Mouse (Mus musculus): ENCODE data around the gene Cyp2d34.

Cyp2d34 gene

GRCm38 (mm10) chr15:82620531-82621202, at the start of gene Cyp2d34:
Gene Cyp2d34, minus strand, starts transcription at chr15:82620946.
- H3K27me3 ChIP-seq (ENCODE audit: insufficient read depth, low read length), result no peaks in the 10 kb centered on the region
- no peaks in the 10 kb centered on the region for H3K4me1 ChIP-seq (replicated peaks; ENCODE audit: low read depth, low read length)
- TF ChIP-seq CTCF (conservative IDR thresholded peaks at IDR 0.05; ENCODE audit: low read length) (no peak), NANOG (IDR thresholded peaks at IDR 0.05; ENCODE audit: borderline replicate concordance, low read length) (no peak), POU5F1 (IDR thresholded peaks at IDR 0.05; ENCODE audit: borderline replicate concordance, low read length) (no peak)
- peaks cover 23% of the 10 kb centered on the region for H3K9me3 ChIP-seq (ENCODE audit: low read length)
- H3K4me3 ChIP-seq (replicated peaks; ENCODE audit: low read length), result no peak within 1 kb of the TSS
- H3K36me3 ChIP-seq (ENCODE audit: insufficient read depth, low read length), result no peaks in the 10 kb centered on the region

- no peaks in the 10 kb centered on the region for H3K4me1 ChIP-seq (replicated peaks; ENCODE audit: low read depth, low read length)
- no peak overlapping the region for H3K4me3 ChIP-seq (replicated peaks; ENCODE audit: low read length)
- peaks cover 29% of the 10 kb centered on the region for H3K9me3 ChIP-seq (ENCODE audit: low read length)
- H3K27me3 ChIP-seq (ENCODE audit: insufficient read depth, low read length), result no peaks in the 10 kb centered on the region
- H3K36me3 ChIP-seq (ENCODE audit: insufficient read depth, low read length), result no peaks in the 10 kb centered on the region
- TF ChIP-seq POU5F1 (IDR thresholded peaks at IDR 0.05; ENCODE audit: borderline replicate concordance, low read length) (no peak), CTCF (conservative IDR thresholded peaks at IDR 0.05; ENCODE audit: low read length) (no peak), NANOG (IDR thresholded peaks at IDR 0.05; ENCODE audit: borderline replicate concordance, low read length) (no peak)
Observed at GRCm38 (mm10) chr15:82656346-82656745, 35.6 kb upstream of the Cyp2d34 start.

DNA sequence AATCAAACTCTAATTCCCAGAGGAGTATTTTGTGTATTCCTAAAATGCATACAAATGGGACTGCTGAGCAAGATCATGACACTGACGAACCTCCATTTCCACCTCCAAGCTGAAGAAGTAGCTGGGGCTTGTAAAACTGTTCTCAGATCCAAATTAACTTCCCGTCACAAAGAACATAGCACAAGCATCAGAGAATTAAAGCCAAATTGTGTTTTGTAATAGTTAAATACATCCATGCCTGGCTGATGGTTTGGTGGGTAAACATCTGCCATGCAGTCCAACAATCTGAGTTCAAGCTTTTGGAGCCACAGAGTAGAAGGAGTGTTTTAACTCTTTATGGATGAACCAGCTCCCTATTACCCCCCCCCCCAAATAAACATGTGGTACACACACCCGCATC, 23.6 kb upstream of the Cyp2d34 start:
- H3K27me3 ChIP-seq (ENCODE audit: insufficient read depth, low read length), result no peaks in the 10 kb centered on the region
- TF ChIP-seq NANOG (IDR thresholded peaks at IDR 0.05; ENCODE audit: borderline replicate concordance, low read length) (no peak), POU5F1 (IDR thresholded peaks at IDR 0.05; ENCODE audit: borderline replicate concordance, low read length) (no peak), CTCF (conservative IDR thresholded peaks at IDR 0.05; ENCODE audit: low read length) (no peak)
- H3K4me1 ChIP-seq (replicated peaks; ENCODE audit: low read depth, low read length), result no peaks in the 10 kb centered on the region
- no peaks in the 10 kb centered on the region for H3K36me3 ChIP-seq (ENCODE audit: insufficient read depth, low read length)
- no peak overlapping the region for H3K4me3 ChIP-seq (replicated peaks; ENCODE audit: low read length)
- H3K9me3 ChIP-seq (ENCODE audit: low read length), result no peaks in the 10 kb centered on the region; the same call in 1 of the 2 replicates

DNA sequence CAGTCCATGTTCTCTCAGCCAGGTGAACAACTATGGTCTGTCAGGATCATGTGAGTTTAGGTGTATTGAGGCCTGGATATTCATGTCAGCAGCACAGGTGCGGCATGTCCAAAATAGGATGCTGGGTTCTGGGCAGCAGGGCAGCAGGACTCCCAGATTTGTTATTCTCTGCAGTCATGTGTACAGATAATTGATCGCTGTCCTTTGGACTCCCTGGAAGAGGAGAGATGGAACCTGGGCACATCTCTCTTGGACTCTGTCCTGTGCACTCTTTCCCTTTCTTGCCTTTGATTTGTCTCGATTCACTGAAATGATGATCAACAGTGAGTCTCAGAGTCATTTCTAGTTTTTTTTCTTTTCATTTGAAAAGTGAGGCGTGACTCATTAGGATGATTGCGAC, 23.0 kb upstream of the Cyp2d34 start:
- TF ChIP-seq CTCF (conservative IDR thresholded peaks at IDR 0.05; ENCODE audit: low read length), result no peak
- no peak for TF ChIP-seq NANOG (IDR thresholded peaks at IDR 0.05; ENCODE audit: borderline replicate concordance, low read length)
- TF ChIP-seq POU5F1 (IDR thresholded peaks at IDR 0.05; ENCODE audit: borderline replicate concordance, low read length), result no peak
- Histone ChIP-seq H3K27me3 (ENCODE audit: insufficient read depth, low read length) (no peaks in the 10 kb centered on the region), H3K4me1 (replicated peaks; ENCODE audit: low read depth, low read length) (no peaks in the 10 kb centered on the region), H3K36me3 (ENCODE audit: insufficient read depth, low read length) (no peaks in the 10 kb centered on the region), H3K9me3 (ENCODE audit: low read length) (no peaks in the 10 kb centered on the region; the same call in 1 of the 2 replicates), H3K4me3 (replicated peaks; ENCODE audit: low read length) (no peak overlapping the region)

GRCm38 (mm10) chr15:82642771-82643170, 22.0 kb upstream of the Cyp2d34 start:
- H3K36me3 ChIP-seq (ENCODE audit: insufficient read depth, low read length), result no peaks in the 10 kb centered on the region
- TF ChIP-seq CTCF (conservative IDR thresholded peaks at IDR 0.05; ENCODE audit: low read length) (no peak), NANOG (IDR thresholded peaks at IDR 0.05; ENCODE audit: borderline replicate concordance, low read length) (no peak)
- H3K4me3 ChIP-seq (replicated peaks; ENCODE audit: low read length), result no peak overlapping the region
- H3K27me3 ChIP-seq (ENCODE audit: insufficient read depth, low read length), result no peaks in the 10 kb centered on the region
- no peaks in the 10 kb centered on the region for H3K4me1 ChIP-seq (replicated peaks; ENCODE audit: low read depth, low read length)
- no peaks in the 10 kb centered on the region; the same call in 1 of the 2 replicates for H3K9me3 ChIP-seq (ENCODE audit: low read length)

- Histone ChIP-seq H3K4me3 (replicated peaks; ENCODE audit: low read length) (no peak overlapping the region), H3K9me3 (ENCODE audit: low read length) (no peaks in the 10 kb centered on the region; the same call in 1 of the 2 replicates), H3K4me1 (replicated peaks; ENCODE audit: low read depth, low read length) (no peaks in the 10 kb centered on the region), H3K36me3 (ENCODE audit: insufficient read depth, low read length) (no peaks in the 10 kb centered on the region), H3K27me3 (ENCODE audit: insufficient read depth, low read length) (no peaks in the 10 kb centered on the region)
- TF ChIP-seq POU5F1 (IDR thresholded peaks at IDR 0.05; ENCODE audit: borderline replicate concordance, low read length), result no peak
Observed at GRCm38 (mm10) chr15:82641921-82642320, 21.2 kb upstream of the Cyp2d34 start.

DNA sequence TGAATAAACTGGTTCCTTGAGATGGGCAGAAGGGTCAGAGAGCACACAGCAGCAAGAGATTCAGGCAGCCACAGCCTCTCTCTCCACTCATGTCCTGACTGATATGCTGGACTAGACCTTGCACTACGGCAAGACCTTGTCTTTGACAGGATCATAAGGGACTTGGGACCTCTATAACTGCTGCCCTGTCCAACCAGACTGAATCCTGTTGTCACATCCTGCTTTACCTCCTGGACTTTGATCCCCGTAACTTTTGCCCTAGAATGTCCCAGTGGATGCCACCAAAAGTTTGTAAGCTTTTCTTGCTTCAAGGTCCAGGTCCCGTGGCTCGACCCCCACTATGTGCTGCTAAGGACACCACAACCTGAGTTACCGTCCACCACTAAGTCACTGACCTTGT, 20.6 kb upstream of the Cyp2d34 start:
- Histone ChIP-seq H3K27me3 (ENCODE audit: insufficient read depth, low read length) (no peaks in the 10 kb centered on the region), H3K9me3 (ENCODE audit: low read length) (no peaks in the 10 kb centered on the region; the same call in 1 of the 2 replicates), H3K36me3 (ENCODE audit: insufficient read depth, low read length) (no peaks in the 10 kb centered on the region), H3K4me3 (replicated peaks; ENCODE audit: low read length) (no peak overlapping the region), H3K4me1 (replicated peaks; ENCODE audit: low read depth, low read length) (no peaks in the 10 kb centered on the region; the same call in 1 of the 2 replicates)
- TF ChIP-seq NANOG (IDR thresholded peaks at IDR 0.05; ENCODE audit: borderline replicate concordance, low read length) (no peak), POU5F1 (IDR thresholded peaks at IDR 0.05; ENCODE audit: borderline replicate concordance, low read length) (no peak), CTCF (conservative IDR thresholded peaks at IDR 0.05; ENCODE audit: low read length) (no peak)

DNA sequence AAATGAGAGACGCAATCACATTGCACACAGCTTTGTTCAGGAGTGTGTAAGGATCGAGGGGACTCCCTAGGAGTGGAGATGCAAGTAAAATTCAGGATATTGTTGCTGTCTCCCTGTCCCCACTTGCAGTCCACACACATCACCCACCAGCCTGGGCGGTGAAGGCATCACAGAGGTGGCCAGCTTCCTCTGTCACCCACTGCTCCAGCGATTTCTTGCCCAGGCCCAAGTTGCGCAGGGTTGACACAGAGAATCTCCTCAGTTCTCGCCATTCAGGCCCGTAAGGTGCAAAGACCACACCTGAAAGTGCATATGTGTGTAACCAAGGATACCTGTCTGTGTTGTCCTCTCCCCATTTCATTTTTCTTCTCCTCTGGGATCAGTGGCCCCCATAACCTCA, 19.5 kb upstream of the Cyp2d34 start:
- no peaks in the 10 kb centered on the region for H3K27me3 ChIP-seq (ENCODE audit: insufficient read depth, low read length)
- H3K9me3 ChIP-seq (ENCODE audit: low read length), result no peaks in the 10 kb centered on the region; the same call in 1 of the 2 replicates
- TF ChIP-seq CTCF (conservative IDR thresholded peaks at IDR 0.05; ENCODE audit: low read length) (no peak), NANOG (IDR thresholded peaks at IDR 0.05; ENCODE audit: borderline replicate concordance, low read length) (no peak), POU5F1 (IDR thresholded peaks at IDR 0.05; ENCODE audit: borderline replicate concordance, low read length) (no peak)
- H3K36me3 ChIP-seq (ENCODE audit: insufficient read depth, low read length), result no peaks in the 10 kb centered on the region
- H3K4me1 ChIP-seq (replicated peaks; ENCODE audit: low read depth, low read length), result no peaks in the 10 kb centered on the region; the same call in 1 of the 2 replicates
- H3K4me3 ChIP-seq (replicated peaks; ENCODE audit: low read length), result no peak overlapping the region
